Mouse (Mus musculus): ENCODE results near the gene Spon1.

Gene Spon1

DNA sequence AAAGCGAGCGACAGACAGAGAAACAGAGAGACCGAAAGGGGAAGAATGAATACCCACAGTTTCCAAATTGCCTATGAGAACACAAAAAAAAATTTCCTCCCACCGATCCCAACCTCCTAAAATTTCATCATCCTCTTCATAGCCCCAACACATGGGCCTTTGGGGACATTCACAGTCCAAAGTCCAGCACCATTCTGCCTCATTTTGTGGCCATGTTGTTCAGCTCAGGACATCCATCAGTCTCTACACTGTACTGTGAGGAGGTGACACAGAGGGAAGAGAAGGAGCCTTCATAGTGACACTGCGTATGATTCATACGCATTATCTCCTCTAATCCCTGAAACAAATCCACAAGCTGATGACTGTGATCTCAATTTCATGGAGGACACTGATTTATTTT, 12.7 kb downstream of the Spon1 start:
- DNase-seq (ENCODE audit: low read depth, low spot score): no peak

DNA sequence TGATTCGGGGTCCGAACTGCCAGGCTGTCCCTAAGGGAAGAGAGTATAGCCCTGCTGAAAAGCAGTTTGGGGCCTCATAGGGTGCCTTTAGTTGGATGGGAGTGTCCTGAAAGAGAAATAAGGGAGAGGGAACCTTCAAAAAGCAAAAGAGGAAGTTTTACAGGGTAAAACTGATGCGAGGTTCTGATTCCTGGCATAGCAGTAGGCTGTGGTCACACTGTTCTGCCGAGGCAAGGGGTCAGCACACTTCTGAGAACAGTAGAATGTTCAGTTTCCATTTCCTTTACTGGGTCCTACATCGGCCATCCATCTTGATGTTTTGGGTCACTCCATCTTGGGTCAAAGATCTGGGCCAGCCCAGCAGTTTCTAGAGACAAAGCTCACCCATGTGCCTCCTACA, 14.5 kb downstream of the Spon1 start:
- no peak for DNase-seq (ENCODE audit: low read depth, low spot score)

DNA sequence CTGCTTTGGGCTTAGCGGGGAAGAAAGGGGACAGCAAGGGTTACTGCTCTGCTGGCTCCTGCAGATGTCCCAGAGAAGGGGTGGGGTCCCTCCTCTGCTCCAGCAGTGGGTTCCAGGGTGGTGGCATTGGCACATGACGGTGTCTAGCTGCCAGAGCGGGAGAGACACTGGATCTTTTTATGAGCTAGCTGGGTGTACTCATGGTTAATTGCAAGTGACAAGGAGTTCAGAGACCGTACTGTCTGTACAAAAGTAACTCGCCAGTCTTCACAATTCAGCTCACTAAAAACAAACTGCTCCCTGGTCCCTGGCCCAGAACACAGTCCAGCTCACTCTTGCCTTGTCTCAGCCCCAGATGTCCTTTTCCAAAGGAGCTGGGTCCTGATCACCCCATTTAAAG, 26.2 kb downstream of the Spon1 start:
- no peak for DNase-seq (ENCODE audit: low read depth, low spot score)

DNA sequence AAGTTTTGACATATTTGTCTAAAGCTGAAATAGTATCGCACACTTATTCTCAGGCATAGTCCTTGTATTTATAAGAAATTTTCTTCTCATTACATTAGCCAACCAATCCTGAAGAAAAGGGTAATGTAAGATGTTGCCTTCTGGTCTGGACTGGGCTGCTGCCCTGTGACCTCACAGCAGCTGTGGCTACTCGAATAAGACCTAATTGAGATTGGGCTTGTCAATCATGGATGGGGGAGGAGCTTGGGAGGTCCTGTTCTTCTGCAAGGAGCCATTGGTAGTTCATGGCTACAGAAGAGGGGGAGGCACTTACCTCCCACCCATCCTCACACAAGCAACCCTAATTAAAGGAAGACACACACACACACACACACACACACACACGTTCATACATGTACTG, 27.1 kb downstream of the Spon1 start:
- DNase-seq (ENCODE audit: low read depth, low spot score): no peak

DNA sequence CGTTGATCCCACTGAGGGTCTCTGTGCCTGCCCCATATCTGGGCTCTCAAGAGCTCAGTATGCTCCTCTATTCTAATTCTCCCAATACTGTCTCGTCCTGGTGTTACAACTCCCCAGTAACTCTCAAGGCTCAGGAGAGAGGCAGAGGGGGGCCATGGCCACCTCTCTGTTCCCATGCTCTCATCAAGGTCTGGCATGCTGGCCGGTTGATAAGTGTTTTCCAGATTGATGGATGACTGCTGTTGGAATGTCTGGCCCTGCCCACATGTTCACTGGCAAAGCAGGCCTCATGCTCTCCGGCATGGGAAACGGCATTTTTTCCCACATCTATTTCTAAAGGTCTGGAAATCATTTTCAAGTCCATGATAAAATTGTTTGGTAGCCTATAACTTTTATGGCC, 29.4 kb downstream of the Spon1 start:
- no peak for DNase-seq (ENCODE audit: low read depth, low spot score)

DNA sequence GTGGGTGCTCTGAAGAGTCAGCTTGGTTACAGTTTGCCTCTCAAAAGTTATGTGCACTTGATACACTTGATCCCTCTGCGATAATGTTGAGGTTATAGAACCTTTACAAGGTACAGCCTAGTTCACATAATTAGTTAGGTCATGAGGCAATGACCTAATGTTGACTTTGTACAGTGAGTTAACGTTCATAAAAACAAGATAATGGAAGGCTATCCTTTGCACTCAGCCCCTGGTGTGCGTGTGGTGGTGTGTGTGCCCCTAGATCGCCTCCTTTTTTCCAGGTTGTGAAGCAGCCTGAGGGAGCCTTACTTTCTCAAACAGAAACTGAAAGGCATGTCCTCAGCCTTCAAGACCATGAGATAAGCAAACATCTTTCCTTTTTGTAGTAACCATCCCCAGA, 31.3 kb downstream of the Spon1 start:
- DNase-seq (ENCODE audit: low read depth, low spot score): no peak

DNA sequence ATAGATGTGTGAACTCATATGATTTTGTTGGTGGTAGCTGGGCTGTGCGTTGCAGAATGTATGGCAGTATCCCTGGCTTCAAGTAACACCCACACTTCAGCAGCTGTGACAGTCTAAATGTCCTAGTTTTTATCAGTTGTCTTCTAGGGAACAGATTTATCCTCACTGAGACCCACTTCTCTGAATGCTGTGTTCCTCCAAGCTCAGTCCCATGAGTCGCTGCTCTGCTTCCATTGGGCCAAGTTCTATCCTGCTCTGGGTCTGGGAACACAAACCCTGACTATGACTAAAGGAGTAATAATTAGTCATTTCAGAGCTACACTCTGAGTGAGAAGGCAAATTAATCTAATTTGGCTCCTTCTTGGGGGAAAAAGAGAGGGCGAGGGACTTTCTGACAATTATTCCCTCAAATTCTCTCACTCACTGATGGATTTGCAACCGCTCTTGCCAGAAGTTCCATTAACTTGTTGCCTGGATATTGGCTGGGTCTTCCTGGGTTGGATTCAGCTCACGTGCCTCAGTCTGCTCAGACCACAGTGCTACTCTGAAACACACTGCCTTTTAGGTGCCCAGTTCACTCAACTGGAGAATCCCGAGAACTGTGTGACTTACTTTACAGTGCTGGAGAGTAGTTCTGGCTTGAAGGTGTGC, 32.9 kb downstream of the Spon1 start:
- no peak for DNase-seq (ENCODE audit: low read depth, low spot score)

DNA sequence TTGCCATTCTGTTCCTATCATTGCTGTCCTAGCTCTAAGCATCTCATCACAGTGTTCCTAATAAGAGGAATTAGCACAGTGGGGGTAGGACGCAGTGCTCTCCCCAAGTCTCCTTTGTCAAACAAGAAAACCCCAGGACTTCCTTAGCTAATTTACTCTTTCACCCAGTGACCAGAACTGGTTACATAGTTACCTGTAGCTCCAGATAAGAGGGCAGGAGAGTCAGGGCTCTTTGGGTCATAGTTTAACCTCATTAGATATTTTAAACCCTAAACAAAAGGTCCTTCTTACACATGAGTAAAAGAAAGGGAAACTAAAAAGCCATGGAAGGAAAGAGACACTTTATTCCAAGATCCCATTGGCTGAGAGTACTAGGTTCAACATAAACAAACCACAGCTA, 44.0 kb downstream of the Spon1 start:
- no peak for DNase-seq (ENCODE audit: low read depth, low spot score)

DNA sequence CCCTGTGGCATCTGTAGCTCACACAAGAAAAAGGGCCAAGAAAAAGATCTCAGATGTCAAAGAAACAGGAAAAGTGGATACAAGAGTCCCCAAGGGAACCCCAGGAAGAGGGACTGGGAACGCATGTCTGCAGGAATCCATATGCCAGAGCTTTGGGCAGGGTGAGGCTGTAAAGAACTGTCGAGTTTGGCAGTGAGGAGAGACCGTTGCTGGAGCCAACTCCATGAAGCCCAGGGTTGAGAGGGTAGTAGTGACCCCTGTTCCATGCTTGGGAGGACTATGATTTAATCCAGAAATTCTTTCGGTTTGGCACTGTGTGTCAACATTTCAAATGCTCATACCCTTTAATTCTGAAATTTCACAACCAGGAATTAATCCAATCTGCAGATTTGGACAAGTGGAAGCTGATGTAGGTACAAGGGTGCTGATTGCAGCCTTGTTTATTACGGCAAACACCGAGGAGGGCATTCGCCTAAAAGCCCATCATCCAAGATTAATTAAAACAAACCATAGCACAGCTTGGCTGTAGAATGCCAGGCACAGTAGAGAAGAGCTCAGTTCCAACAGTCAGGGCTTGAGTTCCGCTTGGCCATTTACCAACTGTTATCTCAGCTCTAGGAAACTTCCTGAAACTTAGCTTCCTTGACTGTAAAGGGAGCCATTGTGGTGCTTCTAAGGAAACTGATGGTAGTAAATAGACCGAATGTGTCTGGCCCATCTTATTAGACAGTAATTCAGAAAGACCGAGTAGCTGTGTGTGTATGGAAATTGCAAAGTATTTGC, 45.8 kb downstream of the Spon1 start:
- no peak for DNase-seq (ENCODE audit: low read depth, low spot score)

DNA sequence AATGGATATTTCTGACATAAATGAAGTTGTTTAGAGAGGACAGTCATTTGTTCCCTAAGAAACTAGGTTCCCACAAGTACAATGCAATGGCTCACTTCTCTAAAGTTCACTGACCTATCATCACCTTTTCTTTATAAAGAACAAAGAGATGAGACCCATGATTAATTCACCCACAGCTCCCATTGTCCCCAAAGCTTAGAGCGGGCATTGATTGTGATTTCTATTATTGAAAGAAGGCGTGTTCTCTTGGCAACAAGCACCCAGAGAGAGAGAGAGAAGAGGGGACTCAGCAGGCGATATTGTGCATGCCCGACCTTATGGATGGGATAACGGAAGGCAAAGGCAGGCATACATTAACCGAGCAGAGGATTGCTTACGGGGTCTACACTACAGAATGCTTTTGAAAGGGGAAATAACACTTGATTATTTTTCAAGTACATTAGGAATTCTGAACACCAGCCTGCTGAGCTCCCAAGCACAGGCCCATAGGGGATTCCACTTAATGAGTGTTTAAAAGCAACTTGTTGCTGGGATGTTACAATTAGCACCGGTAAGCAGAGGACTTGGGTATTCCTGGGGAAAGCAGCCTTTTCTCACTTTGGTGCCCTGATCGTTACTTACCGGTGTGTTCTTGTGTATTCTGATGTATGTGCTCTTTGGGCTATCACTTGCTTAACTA, 48.4 kb downstream of the Spon1 start:
- DNase-seq (ENCODE audit: low read depth, low spot score): no peak

DNA sequence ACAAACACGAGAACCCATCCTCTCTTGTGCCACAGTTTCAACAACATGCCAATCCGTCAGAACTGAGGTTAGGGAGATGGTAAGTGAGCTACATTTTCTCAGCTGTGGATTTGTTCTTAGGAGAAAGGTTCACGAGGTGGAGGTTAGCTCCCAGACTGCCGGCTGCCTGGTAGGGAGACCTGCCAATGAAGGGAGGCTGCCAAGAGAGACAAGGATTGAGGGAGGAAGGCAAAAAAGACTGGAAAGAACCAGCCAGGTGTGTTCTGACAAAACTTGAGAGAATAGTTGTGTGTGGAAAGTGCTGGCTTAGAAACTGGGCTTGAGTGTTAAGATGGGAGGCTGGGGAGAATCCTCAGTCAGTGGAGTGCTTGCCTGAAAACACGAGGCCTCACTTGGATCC, 49.9 kb downstream of the Spon1 start:
- no peak for DNase-seq (ENCODE audit: low read depth, low spot score)

DNA sequence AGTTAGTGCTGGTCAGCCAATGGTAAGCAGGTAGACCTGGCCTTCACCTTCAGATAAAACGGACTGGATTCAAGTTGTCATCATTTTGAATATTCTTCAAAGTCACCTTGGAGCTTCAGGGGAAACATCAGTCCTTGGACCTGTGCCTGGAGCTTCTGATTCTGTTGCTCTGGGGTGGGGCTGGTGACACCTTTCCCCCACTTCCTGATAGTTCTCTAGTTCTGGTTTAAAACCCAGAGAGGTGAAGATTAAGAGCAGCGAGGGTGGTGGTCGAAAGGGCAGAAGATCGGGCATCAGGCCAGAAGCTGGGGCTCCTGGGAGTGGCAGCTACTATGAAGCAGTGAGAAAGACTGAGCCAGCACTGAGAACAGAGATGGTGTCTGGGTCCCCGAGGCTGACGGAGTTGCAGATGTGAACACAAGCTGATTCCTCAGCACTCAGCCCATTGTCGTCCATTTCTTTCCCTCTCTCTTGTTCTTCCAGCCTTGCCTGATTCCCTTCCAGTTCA, 51.1 kb downstream of the Spon1 start:
- no peak for DNase-seq (ENCODE audit: low read depth, low spot score)

DNA sequence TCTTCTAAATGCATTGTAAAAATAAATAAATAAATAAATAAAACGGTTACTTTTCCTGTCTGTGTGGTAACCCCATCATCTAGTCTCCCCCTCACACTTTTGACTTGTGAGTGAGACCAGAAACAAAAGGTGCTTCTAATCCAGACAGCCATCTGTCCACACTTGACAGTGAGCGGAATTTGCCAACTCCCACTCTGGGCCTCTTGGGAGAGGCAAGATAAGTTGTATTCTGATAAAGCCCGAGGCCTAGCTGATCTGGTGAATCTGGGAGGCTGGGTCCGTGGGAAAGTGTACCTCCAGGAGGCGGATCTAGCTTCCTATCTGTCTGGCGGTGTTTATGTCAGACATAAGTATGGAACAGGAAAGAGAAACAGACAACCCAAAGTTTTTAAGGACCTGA, 52.3 kb downstream of the Spon1 start:
- DNase-seq (ENCODE audit: low read depth, low spot score): no peak

DNA sequence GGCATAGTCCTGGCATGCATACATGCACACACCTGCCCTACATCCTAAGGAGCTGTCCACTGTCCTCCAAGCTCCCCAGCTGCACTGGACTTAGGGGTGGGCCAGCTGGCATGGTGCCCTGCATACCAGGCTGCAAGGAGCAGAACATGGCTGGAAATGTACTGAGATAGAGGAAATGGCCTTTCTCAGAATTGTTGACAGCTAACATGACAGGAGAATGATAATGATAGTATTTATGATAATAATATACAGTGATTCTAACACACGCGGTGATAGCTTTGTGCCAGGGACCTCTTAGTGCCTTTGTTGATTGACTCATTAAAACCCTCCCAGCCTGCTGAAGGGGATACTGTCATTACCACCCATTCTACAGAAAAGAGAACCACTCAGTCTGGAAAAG, 54.4 kb downstream of the Spon1 start:
- no peak for DNase-seq (ENCODE audit: low read depth, low spot score)

DNA sequence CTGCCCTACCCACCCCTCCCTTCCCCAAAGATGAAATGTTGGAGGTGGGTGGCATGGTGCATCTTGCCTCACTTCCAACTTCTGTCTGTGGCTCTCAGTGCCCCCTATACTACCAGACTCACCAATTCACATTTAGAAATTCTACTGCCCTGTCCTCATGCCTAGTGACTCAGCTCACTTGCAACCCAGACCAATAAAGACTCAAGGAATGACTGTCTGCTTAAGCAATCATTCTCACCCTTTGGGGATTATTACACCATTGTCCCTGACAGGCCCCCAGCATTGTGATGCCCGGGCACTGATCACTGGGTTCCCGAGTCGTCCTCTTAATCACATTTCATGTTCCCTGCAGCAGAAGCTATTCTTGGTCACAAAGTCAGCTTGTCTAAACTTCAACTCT, 57.2 kb downstream of the Spon1 start:
- no peak for DNase-seq (ENCODE audit: low read depth, low spot score)

DNA sequence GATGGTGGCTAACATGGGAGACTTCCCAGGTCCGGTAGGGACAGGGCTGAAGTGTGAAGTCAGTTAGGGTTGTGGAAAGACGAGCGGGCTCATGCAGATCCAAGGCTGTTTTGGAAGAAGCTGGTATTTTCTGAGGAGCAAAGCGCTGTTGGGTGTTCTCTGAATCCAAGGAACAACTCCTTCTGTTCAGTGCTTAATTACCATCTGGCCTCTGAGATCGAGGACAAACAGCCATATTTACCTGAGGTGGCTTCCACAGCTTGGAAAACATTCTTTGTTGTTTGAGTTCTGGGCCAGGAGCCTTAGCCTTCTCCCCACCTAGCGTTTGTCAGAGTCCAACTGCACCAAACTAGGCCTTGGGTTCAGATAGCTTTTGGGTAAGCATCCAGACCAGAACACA, 58.9 kb downstream of the Spon1 start:
- no peak for DNase-seq (ENCODE audit: low read depth, low spot score)

DNA sequence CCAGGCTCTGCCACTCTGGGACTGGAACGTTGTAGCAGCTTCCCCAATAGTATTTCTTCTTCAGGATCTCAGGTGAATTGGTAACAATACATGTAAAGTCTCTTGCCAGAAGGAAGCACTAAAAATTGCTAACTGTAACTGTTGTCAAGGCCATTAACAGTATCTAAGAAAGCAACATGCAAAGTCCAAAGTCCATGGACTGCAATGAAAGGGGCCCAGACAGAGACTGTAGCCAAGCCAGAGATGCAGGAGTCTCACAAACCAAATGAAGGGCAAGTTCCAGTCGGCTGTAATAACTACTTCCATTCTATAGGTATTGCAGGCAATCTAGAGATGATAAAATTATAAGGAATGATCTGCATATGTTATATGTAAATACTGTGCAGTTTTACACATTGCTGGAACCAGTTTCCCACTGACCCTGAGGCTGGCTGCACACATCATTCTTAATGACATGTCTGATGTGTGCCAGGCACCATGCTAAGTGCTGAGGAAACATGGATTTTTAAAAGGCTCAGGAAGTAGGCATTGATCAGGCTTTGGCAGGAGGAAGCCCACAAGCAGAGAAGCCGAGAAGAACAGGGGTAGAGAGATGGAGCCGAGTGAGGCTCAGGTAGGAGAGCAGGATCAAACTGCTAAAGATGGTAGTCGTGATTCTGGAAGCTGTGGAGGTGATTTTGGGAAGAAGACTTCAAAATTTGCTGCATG, 59.9 kb downstream of the Spon1 start:
- DNase-seq (ENCODE audit: low read depth, low spot score): no peak

DNA sequence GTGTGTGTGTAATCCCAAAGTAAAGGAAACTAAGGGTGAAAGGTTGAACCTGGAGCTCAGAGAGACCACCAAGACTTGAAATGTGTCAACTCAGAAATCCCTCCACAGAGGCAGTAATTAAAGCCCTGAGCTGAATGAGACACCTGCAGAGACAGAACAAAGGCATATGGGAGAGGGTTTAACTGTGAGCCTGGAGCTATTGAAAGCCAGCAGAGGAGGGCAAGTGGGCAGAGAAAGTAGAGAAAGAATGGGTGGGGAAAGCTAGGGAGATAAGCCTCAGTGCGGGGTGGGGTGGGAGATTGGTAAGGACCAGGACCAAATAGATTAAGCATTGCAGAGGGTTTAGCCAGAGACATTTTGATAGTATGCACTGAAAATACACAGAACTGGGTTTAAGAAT, 60.7 kb downstream of the Spon1 start:
- DNase-seq (ENCODE audit: low read depth, low spot score): no peak

DNA sequence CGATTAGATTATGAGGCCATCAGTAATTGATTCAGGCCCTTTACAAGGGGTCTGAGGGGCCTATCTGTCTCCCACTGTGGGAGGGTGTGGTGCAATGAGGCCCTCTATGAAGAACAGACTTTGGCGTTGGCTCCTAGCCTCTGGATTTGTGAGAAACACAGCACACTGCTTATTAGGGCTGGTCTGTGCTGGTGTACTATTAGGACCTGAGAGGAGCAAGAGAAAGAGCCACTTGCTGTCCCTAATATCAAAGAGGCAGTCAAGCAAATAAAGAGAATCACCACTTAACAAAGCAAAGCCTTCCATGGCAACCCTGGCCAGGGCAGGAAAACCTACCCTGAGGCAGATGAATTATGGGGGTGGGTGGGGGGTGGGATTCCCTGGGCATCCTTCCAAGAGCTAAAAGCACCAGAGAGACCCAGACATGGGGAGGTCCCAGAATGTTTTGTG, 62.3 kb downstream of the Spon1 start:
- DNase-seq (ENCODE audit: low read depth, low spot score): no peak

DNA sequence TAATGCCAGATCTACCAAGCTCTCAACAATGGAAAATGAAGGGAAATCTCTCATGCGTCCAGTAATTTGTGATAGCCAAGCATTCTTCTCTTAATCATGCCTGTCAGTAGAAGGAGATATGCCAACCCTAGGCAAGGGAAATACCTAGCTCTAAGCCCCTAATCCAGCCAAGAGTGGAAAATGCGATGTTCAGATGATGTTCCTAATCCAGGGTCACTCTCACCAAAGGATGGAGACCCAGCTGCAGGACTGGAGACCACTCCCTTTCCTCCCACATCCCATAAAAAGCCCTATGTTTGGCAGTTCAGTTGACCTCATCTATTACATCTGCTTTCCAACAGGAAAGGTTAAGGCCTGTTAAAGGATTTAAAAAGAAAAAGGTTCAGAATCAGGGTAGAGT, 62.8 kb downstream of the Spon1 start:
- DNase-seq (ENCODE audit: low read depth, low spot score): no peak

DNA sequence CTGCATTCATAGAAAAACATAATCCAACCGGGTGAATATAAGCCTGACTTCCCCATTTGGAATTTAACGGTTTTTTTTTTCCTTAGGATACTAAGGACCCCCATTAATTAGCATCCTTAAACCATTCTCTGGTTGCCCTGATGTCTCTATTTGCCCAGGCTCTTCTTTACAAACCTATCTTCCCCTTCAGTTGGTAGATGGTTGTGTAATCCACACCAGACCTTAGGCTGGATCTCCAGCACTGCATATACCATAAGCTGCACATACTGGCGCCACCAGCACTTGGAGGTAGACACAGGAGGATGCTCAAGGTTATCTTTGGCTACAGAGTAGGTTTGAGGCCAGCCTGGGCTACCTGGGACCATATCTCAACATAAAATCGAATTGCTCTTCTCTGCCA, 71.4 kb downstream of the Spon1 start:
- no peak for DNase-seq (ENCODE audit: low read depth, low spot score)

DNA sequence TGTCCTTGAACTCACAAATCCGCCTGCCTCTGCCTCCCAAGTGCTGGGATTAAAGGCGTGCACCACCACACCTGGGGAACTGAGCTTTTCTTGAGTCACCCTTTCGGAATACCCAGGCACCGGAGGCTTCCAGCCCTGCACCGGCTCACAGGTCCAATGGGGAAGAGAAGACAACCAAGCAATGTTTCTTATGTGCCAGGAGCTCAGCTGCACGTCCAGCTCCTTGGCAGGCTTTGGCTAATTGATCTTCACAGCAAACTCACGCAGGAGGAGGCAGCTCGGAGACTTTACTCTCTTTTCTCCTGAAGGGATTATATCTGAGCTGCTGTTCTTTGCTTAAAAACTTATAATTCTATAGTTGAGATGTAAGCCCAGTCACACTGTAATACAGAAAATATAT, 73.6 kb downstream of the Spon1 start:
- no peak for DNase-seq (ENCODE audit: low read depth, low spot score)

Data from CD4-positive, CD25-positive, alpha-beta regulatory T cell, adult 2 months (primary cell).